Mouse (Mus musculus): ENCODE measurements around the gene Abhd14b. TPM values are rescaled to one million over a fixed set of nuclear protein-coding genes. Genes with fewer than 3 reads are reported as not detected.

The Abhd14b gene
- polyA plus RNA-seq (2016; fragmentation: Nextera tagmentation; extraction: Ambion mirVana): 4.4 and 6.0 TPM in 2 replicates

GRCm38 (mm10) chr9:106447348-106447747, at the start of gene Abhd14b, which contains the start of gene Abhd14a:
TSS of gene Abhd14b (plus strand) at chr9:106447459.
TSS of gene Abhd14a (minus strand) at chr9:106447678.
- Histone ChIP-seq H3K36me3 (replicated peaks) (no peaks in the 10 kb centered on the region), H3K9me3 (no peaks in the 10 kb centered on the region), H3K27me3 (ENCODE audit: poor library complexity, severe bottlenecking) (peaks cover 10% of the 10 kb centered on the region; the same call in 1 of the 2 replicates), H3K27ac (peak within 1 kb of the TSS; percentile 86), H3K4me3 (peak within 1 kb of the TSS; percentile 60), H3K4me1 (peaks cover 73% of the 10 kb centered on the region)
- 0% methylated on average over 24 of the region's 24 CpGs for WGBS
- peak; percentile 93 for DNase-seq (ENCODE audit: extremely low spot score, low spot score)

- Histone ChIP-seq H3K27me3 (ENCODE audit: poor library complexity, severe bottlenecking) (no peaks in the 10 kb centered on the region; the same call in 1 of the 2 replicates), H3K9me3 (no peaks in the 10 kb centered on the region), H3K4me3 (no peak overlapping the region), H3K36me3 (replicated peaks) (no peaks in the 10 kb centered on the region), H3K4me1 (peaks cover 47% of the 10 kb centered on the region), H3K27ac (peak overlapping the region; percentile 63)
- DNase-seq (ENCODE audit: extremely low spot score, low spot score): no peak
- 82% methylated on average over 4 of the region's 4 CpGs for WGBS
Measured at GRCm38 (mm10) chr9:106397733-106398132, 49.5 kb upstream of the Abhd14b start.

GRCm38 (mm10) chr9:106398667-106399311, 48.5 kb upstream of the Abhd14b start:
- no peak for DNase-seq (ENCODE audit: extremely low spot score, low spot score)
- H3K27me3 ChIP-seq (ENCODE audit: poor library complexity, severe bottlenecking): no peaks in the 10 kb centered on the region; the same call in 1 of the 2 replicates
- 87% methylated on average over 9 of the region's 9 CpGs for WGBS
- peaks cover 42% of the 10 kb centered on the region for H3K4me1 ChIP-seq
- no peaks in the 10 kb centered on the region for H3K36me3 ChIP-seq (replicated peaks)
- H3K4me3 ChIP-seq: no peak overlapping the region
- no peaks in the 10 kb centered on the region for H3K9me3 ChIP-seq
- no peak overlapping the region; the same call in 1 of the 2 replicates for H3K27ac ChIP-seq

- DNase-seq (ENCODE audit: extremely low spot score, low spot score): no peak
- WGBS: 84% methylated on average over 3 of the region's 3 CpGs
- Histone ChIP-seq H3K27ac (no peak overlapping the region), H3K27me3 (ENCODE audit: poor library complexity, severe bottlenecking) (no peaks in the 10 kb centered on the region; the same call in 1 of the 2 replicates), H3K36me3 (replicated peaks) (no peaks in the 10 kb centered on the region), H3K4me1 (peaks cover 32% of the 10 kb centered on the region), H3K4me3 (no peak overlapping the region), H3K9me3 (no peaks in the 10 kb centered on the region)
Measured at GRCm38 (mm10) chr9:106399808-106400207, 47.5 kb upstream of the Abhd14b start.

DNA sequence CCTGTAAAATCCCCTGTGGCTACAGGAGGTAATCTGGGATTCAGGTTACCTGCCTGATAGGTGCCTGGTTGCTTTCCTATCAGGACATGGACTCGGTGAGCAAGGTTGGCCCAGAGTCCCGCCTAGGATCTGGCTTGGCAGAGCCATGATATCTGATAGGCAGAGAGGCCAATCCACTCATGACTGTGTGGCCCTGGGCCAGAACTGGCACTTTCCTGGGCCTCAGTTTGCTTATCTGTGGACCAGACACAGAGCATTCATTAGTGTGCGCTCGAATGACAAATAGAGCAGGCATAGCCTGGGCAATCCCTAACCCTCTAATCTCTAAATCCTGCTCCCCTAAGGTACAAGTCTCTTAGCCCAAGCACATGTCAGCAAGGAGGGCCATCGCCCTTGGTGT, 45.1 kb upstream of the Abhd14b start:
- DNase-seq (ENCODE audit: extremely low spot score, low spot score): no peak
- Histone ChIP-seq H3K27ac (0 out of 2 replicates have a peak overlapping the region, but pooled peaks have one; percentile 12), H3K4me1 (peaks cover 44% of the 10 kb centered on the region), H3K36me3 (replicated peaks) (no peaks in the 10 kb centered on the region), H3K4me3 (no peak overlapping the region), H3K9me3 (no peaks in the 10 kb centered on the region), H3K27me3 (ENCODE audit: poor library complexity, severe bottlenecking) (no peaks in the 10 kb centered on the region; the same call in 1 of the 2 replicates)
- WGBS: 82% methylated on average over 5 of the region's 5 CpGs

DNA sequence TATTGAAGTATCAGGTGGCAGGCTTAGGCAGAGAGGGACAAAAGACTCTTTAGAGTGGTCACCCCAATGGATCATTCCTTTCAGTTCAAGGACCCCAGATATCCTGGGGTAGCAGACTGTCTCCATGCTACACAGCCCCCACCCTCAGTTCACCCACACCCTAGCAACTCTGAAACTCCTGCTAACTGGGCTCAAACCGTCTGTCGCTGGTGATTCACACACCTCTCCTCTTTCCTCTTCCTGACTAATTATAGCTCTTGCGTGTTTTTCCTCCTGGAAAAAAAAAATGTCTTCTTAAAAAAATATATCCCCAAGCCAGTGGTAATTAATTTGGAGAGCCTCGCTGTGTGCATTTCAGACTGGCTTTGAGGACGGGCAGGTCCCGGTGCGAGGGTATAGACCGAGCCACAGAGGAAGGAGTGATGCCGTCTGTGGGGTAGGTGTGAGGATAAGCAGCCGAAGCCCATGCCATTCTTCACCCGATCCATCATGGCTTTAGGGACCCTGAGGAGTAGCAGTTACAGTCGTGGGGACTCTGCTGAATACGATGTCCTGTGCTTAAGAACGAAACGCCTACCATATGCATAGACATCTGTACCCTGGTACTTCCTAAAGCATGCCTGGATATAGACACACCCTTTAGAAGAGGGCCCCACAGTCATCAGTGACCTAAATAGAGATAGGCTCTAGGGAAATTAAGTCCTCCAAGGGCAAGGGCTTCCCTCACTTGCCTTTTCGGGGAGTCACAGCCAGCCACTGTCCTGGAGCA, 44.5 kb upstream of the Abhd14b start:
- Histone ChIP-seq H3K4me3 (no peak overlapping the region), H3K9me3 (no peaks in the 10 kb centered on the region), H3K4me1 (peaks cover 46% of the 10 kb centered on the region), H3K27ac (0 out of 2 replicates have a peak overlapping the region, but pooled peaks have one; percentile 12), H3K27me3 (ENCODE audit: poor library complexity, severe bottlenecking) (no peaks in the 10 kb centered on the region; the same call in 1 of the 2 replicates), H3K36me3 (replicated peaks) (no peaks in the 10 kb centered on the region)
- DNase-seq (ENCODE audit: extremely low spot score, low spot score): no peak
- 86% methylated on average over 16 of the region's 16 CpGs for WGBS

DNA sequence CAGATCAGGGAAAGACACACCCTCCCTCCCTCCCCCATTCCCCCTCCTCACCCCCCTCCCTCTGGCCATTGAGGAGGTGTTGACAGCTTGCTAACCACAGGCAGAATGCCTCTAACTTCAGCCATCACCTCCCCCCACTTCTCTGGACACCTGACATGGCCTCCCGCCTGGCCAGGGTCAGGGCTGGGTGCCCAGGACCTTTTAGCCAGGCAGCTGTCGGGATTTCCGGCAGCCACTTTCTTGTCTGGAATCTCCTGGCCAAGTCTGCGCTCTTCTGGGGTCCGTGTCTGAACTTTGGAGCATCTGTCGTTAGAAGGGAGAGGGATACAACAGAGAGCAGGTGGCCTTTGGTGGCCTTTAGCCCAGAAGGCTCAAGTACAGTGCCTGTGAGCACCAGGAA, 42.0 kb upstream of the Abhd14b start:
- Histone ChIP-seq H3K4me3 (no peak overlapping the region), H3K27ac (peak overlapping the region; percentile 26), H3K36me3 (replicated peaks) (no peaks in the 10 kb centered on the region), H3K27me3 (ENCODE audit: poor library complexity, severe bottlenecking) (no peaks in the 10 kb centered on the region; the same call in 1 of the 2 replicates), H3K9me3 (peaks cover 6% of the 10 kb centered on the region; the same call in 1 of the 2 replicates), H3K4me1 (peaks cover 46% of the 10 kb centered on the region)
- no peak for DNase-seq (ENCODE audit: extremely low spot score, low spot score)
- WGBS: 45% methylated on average over 6 of the region's 6 CpGs

GRCm38 (mm10) chr9:106406443-106407078, 40.7 kb upstream of the Abhd14b start:
- Histone ChIP-seq H3K27ac (peak overlapping the region; percentile 52), H3K27me3 (ENCODE audit: poor library complexity, severe bottlenecking) (no peaks in the 10 kb centered on the region), H3K9me3 (peaks cover 6% of the 10 kb centered on the region; the same call in 1 of the 2 replicates), H3K4me1 (peaks cover 59% of the 10 kb centered on the region), H3K4me3 (no peak overlapping the region), H3K36me3 (replicated peaks) (no peaks in the 10 kb centered on the region)
- DNase-seq (ENCODE audit: extremely low spot score, low spot score): no peak
- WGBS: 74% methylated on average over 8 of the region's 8 CpGs

DNA sequence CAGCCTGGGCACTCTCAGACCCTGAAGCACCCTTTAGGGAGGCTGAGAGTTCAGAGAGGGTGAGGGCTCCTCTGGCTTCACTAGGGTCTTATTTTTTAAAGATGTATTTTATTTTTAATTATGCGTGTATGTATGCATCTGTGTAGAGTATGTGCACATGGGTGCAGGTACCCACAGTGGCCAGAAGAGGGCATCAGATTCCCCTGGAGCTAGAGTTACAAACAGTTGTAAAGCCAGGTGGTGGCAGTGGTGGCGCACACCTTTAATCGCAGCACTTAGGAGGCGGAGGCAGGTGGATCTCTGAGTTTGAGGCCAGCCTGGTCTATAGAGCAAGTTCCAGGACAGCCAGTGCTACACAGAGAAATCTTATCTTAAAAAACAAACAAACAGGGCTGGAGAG, 38.2 kb upstream of the Abhd14b start:
- H3K4me1 ChIP-seq: peaks cover 57% of the 10 kb centered on the region
- H3K27me3 ChIP-seq (ENCODE audit: poor library complexity, severe bottlenecking): no peaks in the 10 kb centered on the region; the same call in 1 of the 2 replicates
- no peaks in the 10 kb centered on the region for H3K36me3 ChIP-seq (replicated peaks)
- 97% methylated on average over 4 of the region's 4 CpGs for WGBS
- DNase-seq (ENCODE audit: extremely low spot score, low spot score): no peak
- H3K9me3 ChIP-seq: peaks cover 6% of the 10 kb centered on the region; the same call in 1 of the 2 replicates
- H3K27ac ChIP-seq: no peak overlapping the region
- no peak overlapping the region for H3K4me3 ChIP-seq

DNA sequence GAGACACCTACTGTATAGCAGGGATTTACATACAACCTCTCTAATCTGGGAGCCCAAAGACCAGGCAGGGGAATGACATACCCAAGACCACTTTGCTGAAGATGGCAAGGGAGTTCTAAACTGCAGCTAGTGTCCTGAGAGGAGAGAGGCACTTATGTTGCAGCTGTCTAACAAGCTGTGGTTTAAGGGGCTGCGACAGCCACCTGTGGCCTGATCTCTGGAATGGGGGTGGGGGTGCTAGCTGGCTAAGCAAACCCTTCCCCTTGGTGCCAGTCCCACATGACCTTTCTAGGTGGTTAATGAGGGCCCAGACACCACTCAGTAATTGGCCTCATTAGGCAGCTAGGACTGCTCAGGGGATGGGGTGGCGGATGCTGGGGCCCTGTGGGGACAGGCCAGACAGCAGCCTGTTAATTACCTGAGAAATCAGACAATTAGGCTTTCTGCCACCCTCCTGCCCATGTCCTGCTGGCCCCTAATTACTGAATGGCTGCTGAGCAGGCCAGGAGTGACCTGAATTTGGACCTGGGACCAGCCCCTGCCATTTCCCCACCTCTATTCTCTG, 37.1 kb upstream of the Abhd14b start:
- Histone ChIP-seq H3K4me3 (no peak overlapping the region), H3K27ac (peak overlapping the region; percentile 67), H3K36me3 (replicated peaks) (no peaks in the 10 kb centered on the region), H3K4me1 (peaks cover 54% of the 10 kb centered on the region), H3K9me3 (peaks cover 6% of the 10 kb centered on the region; the same call in 1 of the 2 replicates), H3K27me3 (ENCODE audit: poor library complexity, severe bottlenecking) (no peaks in the 10 kb centered on the region; the same call in 1 of the 2 replicates)
- no peak for DNase-seq (ENCODE audit: extremely low spot score, low spot score)
- WGBS: 30% methylated on average over 2 of the region's 2 CpGs

DNA sequence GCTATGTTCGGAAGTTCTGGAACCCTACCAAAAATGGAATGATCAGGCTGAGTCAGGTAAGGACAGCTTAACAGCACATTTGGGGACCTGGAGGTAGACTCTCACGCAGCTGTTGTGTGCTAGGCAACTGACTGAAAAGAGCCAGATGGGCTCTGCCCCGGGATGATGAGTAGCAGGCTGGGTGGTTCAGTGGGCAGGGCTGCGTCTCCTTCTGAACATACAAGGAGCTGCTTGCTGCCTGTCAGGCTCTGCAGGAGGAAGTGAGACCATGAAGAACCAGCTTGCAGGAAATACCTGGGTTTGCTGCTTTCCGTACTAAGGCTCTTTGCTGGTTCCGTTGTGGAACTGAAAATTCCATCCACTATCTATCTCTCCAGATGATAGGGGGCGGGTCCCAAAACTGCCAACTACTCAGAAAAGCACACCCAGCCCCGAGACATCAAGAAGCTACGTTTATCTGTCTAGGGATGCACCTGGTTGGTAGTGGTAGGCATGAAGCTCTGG, 36.1 kb upstream of the Abhd14b start:
- H3K4me1 ChIP-seq: peaks cover 44% of the 10 kb centered on the region
- H3K9me3 ChIP-seq: peaks cover 6% of the 10 kb centered on the region; the same call in 1 of the 2 replicates
- no peak for DNase-seq (ENCODE audit: extremely low spot score, low spot score)
- H3K27ac ChIP-seq: peak overlapping the region; percentile 67
- 81% methylated on average over 9 of the region's 9 CpGs for WGBS
- no peaks in the 10 kb centered on the region for H3K36me3 ChIP-seq (replicated peaks)
- no peaks in the 10 kb centered on the region; the same call in 1 of the 2 replicates for H3K27me3 ChIP-seq (ENCODE audit: poor library complexity, severe bottlenecking)
- no peak overlapping the region for H3K4me3 ChIP-seq

- Histone ChIP-seq H3K27me3 (ENCODE audit: poor library complexity, severe bottlenecking) (no peaks in the 10 kb centered on the region; the same call in 1 of the 2 replicates), H3K4me3 (no peak overlapping the region), H3K9me3 (peaks cover 6% of the 10 kb centered on the region; the same call in 1 of the 2 replicates), H3K27ac (peak overlapping the region; percentile 62), H3K36me3 (replicated peaks) (no peaks in the 10 kb centered on the region), H3K4me1 (peaks cover 38% of the 10 kb centered on the region)
- 82% methylated on average over 6 of the region's 6 CpGs for WGBS
- no peak for DNase-seq (ENCODE audit: extremely low spot score, low spot score)
Measured at GRCm38 (mm10) chr9:106411729-106412128, 35.5 kb upstream of the Abhd14b start.
